Mouse (Mus musculus): ENCODE measurements at regions not wholly inside any gene's neighbourhood (a gene's known extent, or its start where the extent isn't known, plus 50 kb on each side); places are given as distances from the start of the nearest gene placed in this dataset.
"Not testable (repeated sequence)": the region's sequence is repeated elsewhere in the genome, so short reads cannot be mapped to it uniquely, and the experiment has no call there.

DNA sequence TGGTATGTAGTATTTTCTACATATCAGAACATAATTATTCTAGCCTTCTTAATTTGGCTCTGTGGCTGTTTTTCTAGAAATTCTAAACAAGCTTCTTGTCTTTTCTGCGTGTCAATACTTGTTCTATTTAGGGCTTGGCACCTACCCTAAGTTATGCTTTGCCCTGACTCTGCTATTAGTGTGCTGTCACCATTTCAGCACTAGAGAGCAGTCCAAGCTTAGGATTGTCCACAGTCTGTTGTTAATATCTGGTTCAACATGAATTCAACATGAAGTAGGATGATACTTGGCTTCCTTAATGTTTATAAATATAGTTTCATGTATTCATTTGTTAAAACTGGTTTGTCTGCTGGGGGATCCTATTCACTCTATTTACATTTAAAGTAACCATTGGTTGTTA lies 61.2 kb downstream of the Maged1 start:
- DNase-seq (ENCODE audit: low read depth, low spot score), result peak; percentile 1

DNA sequence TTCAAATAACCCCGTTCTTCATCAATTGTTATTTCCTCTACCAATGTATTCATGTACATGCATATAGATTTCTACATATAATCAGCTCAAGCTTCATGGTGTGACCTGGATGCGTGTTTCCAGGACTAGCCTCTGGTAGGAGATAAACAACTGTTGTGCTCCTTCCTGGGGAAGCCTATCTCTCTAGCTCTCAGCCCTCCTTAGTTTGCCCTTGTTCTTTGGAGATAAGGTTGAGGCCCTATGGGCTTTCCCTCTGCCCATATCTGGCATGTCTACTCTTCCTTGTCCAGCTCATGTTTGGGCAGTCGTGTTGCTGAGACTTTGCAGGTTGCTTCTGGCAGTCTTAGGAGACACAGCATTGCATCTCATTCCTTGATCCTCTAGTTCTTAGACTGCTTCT lies 74.3 kb downstream of the Maged1 start:
- not testable (repeated sequence) for DNase-seq (ENCODE audit: low read depth, low spot score)
